Mouse (Mus musculus) CH12.LX (cell line): ENCODE measurements around the gene Acrbp. TPM values are rescaled to one million over a fixed set of nuclear protein-coding genes. Genes with fewer than 3 reads are reported as not detected.
A peak's percentile ranks its signal among the peaks of the same experiment; 100 is the strongest.
"Not testable (repeated sequence)": the region's sequence is repeated elsewhere in the genome, so short reads cannot be mapped to it uniquely, and the experiment has no call there.

Experiments used
- DNase-seq: peaks from one replicate; pipeline ENCODE4 v3.0.0-alpha.2; 2013; ENCODE audit errors: extremely low read depth
- H3K27ac ChIP-seq: 2 replicates; pipeline ENCODE4 v1.5.1; 2012; ENCODE audit warnings: low read depth, mild to moderate bottlenecking, control low read depth, moderate library complexity; ENCODE audit not compliant: insufficient read depth
- H3K27me3 ChIP-seq: replicated peaks from 2 replicates; pipeline ENCODE3; 2012; ENCODE audit warnings: inconsistent platforms
- H3K36me3 ChIP-seq, 2 experiments: replicated peaks in 1 of 2; 2 replicates each; pipeline versions ENCODE3 to v1.6.1; 2012; ENCODE audit warnings: inconsistent platforms in 1 of 2, low read length in 1 of 2, mild to moderate bottlenecking in 1 of 2, mixed read lengths in 1 of 2, moderate library complexity in 1 of 2; ENCODE audit not compliant: control insufficient read depth in 1 of 2, insufficient read depth in 1 of 2
- H3K4me1 ChIP-seq, 2 experiments: 2 replicates each; pipeline ENCODE4 v1.6.1; 2012; ENCODE audit warnings: inconsistent platforms in 1 of 2, moderate library complexity in 1 of 2; ENCODE audit not compliant: insufficient read depth in 2 of 2, control insufficient read depth in 1 of 2
- H3K4me2 ChIP-seq: 2 replicates; pipeline ENCODE4 v1.6.1; 2012; ENCODE audit warnings: low read depth, mild to moderate bottlenecking, control low read depth; ENCODE audit not compliant: poor library complexity, insufficient read depth, severe bottlenecking
- H3K4me3 ChIP-seq, 3 experiments: fragments of 150-350 bp in 1 of 3; sonication (generic) in 1 of 3; replicated peaks in 1 of 3; 2 replicates each; pipeline versions ENCODE3 to v1.5.1; 2011 to 2012; ENCODE audit warnings: low read depth in 2 of 3, low read length in 2 of 3, mild to moderate bottlenecking in 2 of 3, moderate library complexity in 2 of 3, control low read depth in 1 of 3, improper control_type of control experiment in 1 of 3, inconsistent platforms in 1 of 3, mixed read lengths in 1 of 3; ENCODE audit not compliant: poor library complexity in 1 of 3
- H3K79me2 ChIP-seq: replicated peaks from 2 replicates; pipeline ENCODE4 v1.6.1; 2012; ENCODE audit warnings: mild to moderate bottlenecking, moderate library complexity; ENCODE audit not compliant: control insufficient read depth, poor library complexity, insufficient read depth, severe bottlenecking; ENCODE audit errors: extremely low read depth
- H3K9ac ChIP-seq: 2 replicates; pipeline ENCODE4 v1.6.1; 2012; ENCODE audit warnings: low read depth, mild to moderate bottlenecking, control low read depth, moderate library complexity; ENCODE audit not compliant: insufficient read depth
- H3K9me3 ChIP-seq: replicated peaks from 2 replicates; pipeline ENCODE3; 2012; ENCODE audit warnings: low read length, inconsistent platforms, mixed read lengths
- BHLHE40 ChIP-seq: IDR thresholded peaks from 2 replicates; pipeline ENCODE4 v1.6.1; 2011; ENCODE audit warnings: mild to moderate bottlenecking, low read depth, low read length, improper control_type of control experiment
- CHD1 ChIP-seq: IDR thresholded peaks from 2 replicates; pipeline ENCODE4 v1.6.1; 2012; ENCODE audit warnings: low read depth, low read length, improper control_type of control experiment, inconsistent platforms
- CTCF ChIP-seq, 2 experiments: IDR thresholded peaks in 1 of 2; conservative IDR thresholded peaks in 1 of 2; 2 replicates each; pipeline ENCODE4 v1.5.1; 2011 to 2012; ENCODE audit warnings: low read depth in 2 of 2, low read length in 2 of 2, improper control_type of control experiment in 1 of 2, inconsistent platforms in 1 of 2, mild to moderate bottlenecking in 1 of 2, moderate library complexity in 1 of 2
- EP300 ChIP-seq: IDR thresholded peaks from 2 replicates; pipeline ENCODE4 v1.6.1; 2011; ENCODE audit warnings: low read length, improper control_type of control experiment
- HCFC1 ChIP-seq: IDR thresholded peaks from 2 replicates; pipeline ENCODE4 v1.6.1; 2012; ENCODE audit warnings: low read depth, mild to moderate bottlenecking, inconsistent platforms, low read length, improper control_type of control experiment
- JUND ChIP-seq: conservative IDR thresholded peaks from 2 replicates; pipeline ENCODE4 v1.6.1; 2011; ENCODE audit warnings: low read depth, low read length, improper control_type of control experiment
- KAT2A ChIP-seq: IDR thresholded peaks from 2 replicates; pipeline ENCODE4 v1.6.1; 2012; ENCODE audit warnings: low read length, improper control_type of control experiment, inconsistent platforms; ENCODE audit not compliant: insufficient replicate concordance
- MAFK ChIP-seq: IDR thresholded peaks from 2 replicates; pipeline ENCODE4 v1.6.1; 2011; ENCODE audit warnings: low read length, improper control_type of control experiment; ENCODE audit not compliant: insufficient replicate concordance
- MEF2A ChIP-seq: IDR thresholded peaks from 2 replicates; pipeline ENCODE4 v1.6.1; 2014; ENCODE audit warnings: low read depth, mild to moderate bottlenecking, inconsistent platforms, low read length, improper control_type of control experiment, borderline replicate concordance
- MXI1 ChIP-seq: IDR thresholded peaks from 2 replicates; pipeline ENCODE4 v1.6.1; 2011; ENCODE audit warnings: mild to moderate bottlenecking, low read depth, low read length, improper control_type of control experiment
- NELFE ChIP-seq: IDR thresholded peaks from 2 replicates; pipeline ENCODE4 v1.6.1; 2011; ENCODE audit warnings: low read depth, low read length, improper control_type of control experiment
- POLR2A ChIP-seq: IDR thresholded peaks from 2 replicates; pipeline ENCODE4 v1.6.1; 2011; ENCODE audit warnings: low read depth, mild to moderate bottlenecking, improper control_type of control experiment, low read length
- RAD21 ChIP-seq: IDR thresholded peaks from 2 replicates; pipeline ENCODE4 v1.6.1; 2011; ENCODE audit warnings: low read depth, mild to moderate bottlenecking, low read length, improper control_type of control experiment, moderate library complexity
- RCOR1 ChIP-seq: conservative IDR thresholded peaks from 2 replicates; pipeline ENCODE4 v1.6.1; 2012; ENCODE audit warnings: low read depth, mild to moderate bottlenecking, inconsistent platforms, low read length, improper control_type of control experiment
- SMC3 ChIP-seq: IDR thresholded peaks from 2 replicates; pipeline ENCODE4 v1.6.1; 2011; ENCODE audit warnings: low read depth, low read length, improper control_type of control experiment
- TCF12 ChIP-seq: IDR thresholded peaks from 2 replicates; pipeline ENCODE4 v1.6.1; 2014; ENCODE audit warnings: low read depth, mild to moderate bottlenecking, inconsistent platforms, low read length, improper control_type of control experiment
- USF2 ChIP-seq: conservative IDR thresholded peaks from 2 replicates; pipeline ENCODE4 v1.6.1; 2011; ENCODE audit warnings: low read depth, low read length, improper control_type of control experiment
- ZKSCAN1 ChIP-seq: IDR thresholded peaks from 2 replicates; pipeline ENCODE4 v1.6.1; 2012; ENCODE audit warnings: low read depth, inconsistent platforms, low read length, improper control_type of control experiment, borderline replicate concordance
- ZMIZ1 ChIP-seq: IDR thresholded peaks from 2 replicates; pipeline ENCODE4 v1.6.1; 2012; ENCODE audit warnings: low read depth, mild to moderate bottlenecking, inconsistent platforms, low read length, improper control_type of control experiment
- dilution Hi-C: fragments of 300-500 bp; cut with MboI; formaldehyde crosslinking; loops from 2 replicates; pipeline ENCODE4 v1.14.3; 2020; ENCODE audit warnings: low sequenced_read_pairs; ENCODE audit not compliant: extremely low pct_unique_long_range_greater_than_20kb, extremely low pct_ligation_motif_present
- in situ Hi-C: fragments of 300-500 bp; cut with MboI; formaldehyde crosslinking; loops from 3 replicates; pipeline ENCODE4 v1.14.3; 2019; ENCODE audit warnings: low sequenced_read_pairs, low pct_ligation_motif_present, low pct_unique_long_range_greater_than_20kb, mixed read lengths
- polyA plus RNA-seq: library from polyadenylated mRNA; unstranded; fragments of >175 nt; gene quantifications from 2 replicates; pipeline ENCODE4 v1.2.1, GENCODE M21; 2012; ENCODE audit warnings: low read depth; ENCODE audit not compliant: insufficient read length
- total RNA-seq, 2 experiments: library from RNA; depleted of rRNA; stranded (reverse); fragments of 300-350 nt in 1 of 2; fragments of >200 nt in 1 of 2; gene quantifications; 2 replicates each; pipeline ENCODE4 v1.2.3; 2012 to 2014

Gene Acrbp
- total and polyA plus RNA-seq, 3 experiments: 1.7 to 4.9 (median 3.3) TPM

GRCm38 (mm10) chr6:125030532-125030931, 19.0 kb upstream of the Acrbp start:
- H3K4me1 ChIP-seq, H3K4me3 ChIP-seq, H3K4me2 ChIP-seq, dilution Hi-C loops, H3K9ac ChIP-seq, H3K79me2 ChIP-seq, H3K27me3 ChIP-seq, H3K9me3 ChIP-seq: not testable (repeated sequence)
- H3K36me3 ChIP-seq: peaks cover 48 to 86% of the 10 kb centered on the region in 2 experiments
- in situ Hi-C loops: loop anchor here (25.0 kb wide), 1 partner anchor 168 kb away; the partner anchor contains the start of genes Gpr162 and P3h3
- DNase-seq: peak; percentile 70
- peak; percentile 34; the same call in 1 of the 2 replicates for TF ChIP-seq HCFC1
- peak; percentile 61 for TF ChIP-seq RAD21
- peak; percentile 89 to 98 for TF ChIP-seq CTCF (conservative IDR thresholded peaks at IDR 0.05 in 1 of 2, IDR thresholded peaks at IDR 0.05 in 1 of 2; ENCODE audit: low read depth in 2 of 2, low read length in 2 of 2)
- TF ChIP-seq SMC3: peak; percentile 89
- 0 out of 2 replicates have a peak, but pooled peaks have one; percentile 23 for TF ChIP-seq TCF12
- TF ChIP-seq MEF2A: peak; percentile 26; the same call in 1 of the 2 replicates
- TF ChIP-seq NELFE: peak; percentile 84; the same call in 1 of the 2 replicates
- TF ChIP-seq, all 38 proteins: peak for 7; not testable (repeated sequence) for 31
- not testable (repeated sequence) for H3K27ac ChIP-seq

GRCm38 (mm10) chr6:125031604-125032003, 17.9 kb upstream of the Acrbp start:
- H3K79me2 ChIP-seq: no peaks in the 10 kb centered on the region
- in situ Hi-C loops: loop anchor here (25.0 kb wide), 1 partner anchor 169 kb away; the partner anchor contains the start of genes Gpr162 and P3h3
- no peak overlapping the region for H3K9ac ChIP-seq
- H3K9me3 ChIP-seq: no peaks in the 10 kb centered on the region
- H3K27me3 ChIP-seq: no peaks in the 10 kb centered on the region
- DNase-seq: no peak
- H3K4me3 ChIP-seq: no peak overlapping the region
- TF ChIP-seq USF2 (no peak), KAT2A (no peak), ZKSCAN1 (no peak), MAFK (no peak), SMC3 (no peak), RCOR1 (no peak)
- H3K4me2 ChIP-seq: no peak overlapping the region
- peaks cover 0 to 9% of the 10 kb centered on the region in 2 experiments; a peak in 1 of 4 replicates for H3K4me1 ChIP-seq
- dilution Hi-C loops: no loop called here
- no peak overlapping the region for H3K27ac ChIP-seq
- H3K36me3 ChIP-seq: peaks cover 50 to 86% of the 10 kb centered on the region in 2 experiments

- peaks cover 23% of the 10 kb centered on the region for H3K79me2 ChIP-seq
- H3K9me3 ChIP-seq: no peaks in the 10 kb centered on the region
- no peak for DNase-seq
- dilution Hi-C loops: no loop called here
- no peak overlapping the region for H3K4me2 ChIP-seq
- no peak overlapping the region for H3K27ac ChIP-seq
- TF ChIP-seq CTCF (conservative IDR thresholded peaks at IDR 0.05 in 1 of 2, IDR thresholded peaks at IDR 0.05 in 1 of 2; ENCODE audit: low read depth in 2 of 2, low read length in 2 of 2): no peak
- no peak for TF ChIP-seq EP300
- no peak for TF ChIP-seq CHD1
- TF ChIP-seq ZKSCAN1: no peak
- no peak for TF ChIP-seq JUND
- TF ChIP-seq ZMIZ1: no peak
- no peak for TF ChIP-seq MXI1
- TF ChIP-seq BHLHE40: no peak
- no peak for TF ChIP-seq POLR2A
- TF ChIP-seq, all 38 proteins: peak for 0
- H3K4me3 ChIP-seq: no peak overlapping the region
- H3K4me1 ChIP-seq: peaks cover 7 to 25% of the 10 kb centered on the region in 2 experiments; a peak in 3 of 4 replicates
- no peaks in the 10 kb centered on the region for H3K27me3 ChIP-seq
- no peak overlapping the region for H3K9ac ChIP-seq
- peaks cover 30 to 53% of the 10 kb centered on the region in 2 experiments for H3K36me3 ChIP-seq
- in situ Hi-C loops: loop anchor here (25.0 kb wide), 1 partner anchor 176 kb away; the partner anchor contains the start of genes Gpr162 and P3h3
Measured at GRCm38 (mm10) chr6:125038666-125039065, 10.8 kb upstream of the Acrbp start.
